Mouse (Mus musculus) liver, embryonic 14.5 days (tissue): ENCODE results near the gene Cacna1a. TPM values are rescaled to one million over a fixed set of nuclear protein-coding genes. Genes with fewer than 3 reads are reported as not detected.

Source experiments
- ATAC-seq: fragments of 200-750 bp; cut with Nextera tagmentation; 2 replicates; pipeline ENCODE4 v1.8.0; 2017; ENCODE audit warnings: moderate number of reproducible peaks, mild to moderate bottlenecking, moderate library complexity; ENCODE audit not compliant: insufficient read depth
- DNase-seq, 3 experiments: peaks; one replicate each; pipeline ENCODE4 v3.0.0-alpha.2; 2012 to 2013; ENCODE audit warnings: low read depth in 3 of 3, low spot score in 3 of 3
- H3K27ac ChIP-seq: fragments of 300-500 bp; sonication (generic); 2 replicates; pipeline ENCODE4 v1.5.1; 2014; ENCODE audit warnings: moderate library complexity, mild to moderate bottlenecking, control low read depth, inconsistent platforms
- H3K27me3 ChIP-seq: fragments of 300-500 bp; sonication (generic); 2 replicates; pipeline ENCODE4 v1.6.1; 2014; ENCODE audit warnings: mild to moderate bottlenecking, low read length, moderate library complexity; ENCODE audit not compliant: control insufficient read depth, insufficient read depth
- H3K36me3 ChIP-seq: fragments of 300-500 bp; sonication (generic); replicated peaks from 2 replicates; pipeline ENCODE4 v1.6.1; 2014; ENCODE audit warnings: low read depth; ENCODE audit not compliant: control insufficient read depth, insufficient read depth
- H3K4me1 ChIP-seq, 2 experiments: fragments of 200-500 bp in 1 of 2; fragments of 300-500 bp in 1 of 2; sonication (generic) in 1 of 2; replicated peaks; 2 replicates each; pipeline ENCODE4 v1.6.1; 2012 to 2014; ENCODE audit warnings: antibody characterized with exemption in 1 of 2, inconsistent platforms in 1 of 2, low read length in 1 of 2; ENCODE audit not compliant: control insufficient read depth in 2 of 2, insufficient read depth in 2 of 2
- H3K4me2 ChIP-seq: fragments of 300-500 bp; sonication (generic); 2 replicates; pipeline ENCODE4 v1.6.1; 2014; ENCODE audit warnings: low read depth, mild to moderate bottlenecking, control low read depth, moderate library complexity
- H3K4me3 ChIP-seq, 2 experiments: fragments of 200-500 bp in 1 of 2; fragments of 300-500 bp in 1 of 2; sonication (generic) in 1 of 2; 2 replicates each; pipeline ENCODE4 v1.5.1; 2012 to 2014; ENCODE audit warnings: low read depth in 2 of 2, low read length in 2 of 2, mild to moderate bottlenecking in 2 of 2, control low read depth in 1 of 2, inconsistent platforms in 1 of 2, moderate library complexity in 1 of 2; ENCODE audit not compliant: insufficient read depth in 1 of 2
- H3K9ac ChIP-seq: fragments of 300-500 bp; sonication (generic); replicated peaks from 2 replicates; pipeline ENCODE4 v1.6.1; 2014; ENCODE audit warnings: mild to moderate bottlenecking, control low read depth, moderate library complexity
- H3K9me3 ChIP-seq: fragments of 300-500 bp; sonication (generic); 2 replicates; pipeline ENCODE4 v1.6.1; 2016; ENCODE audit warnings: low read length, mixed read lengths; ENCODE audit not compliant: control insufficient read depth
- CTCF ChIP-seq: IDR thresholded peaks from 2 replicates; pipeline ENCODE4 v1.5.1; 2016; ENCODE audit warnings: antibody characterized with exemption, low read depth, control low read depth
- EP300 ChIP-seq: IDR thresholded peaks from 2 replicates; pipeline ENCODE4 v1.6.1; 2016; ENCODE audit warnings: antibody characterized with exemption, low read depth
- WGBS: fragments of 180-500 bp; shearing (Covaris S2); extraction: QIAGEN DNeasy Blood & Tissue Kit; methylation state at CpG from one replicate; pipeline ENCODE4 v1.1.7; 2014; ENCODE audit not compliant: insufficient replicate concordance; 5-methylcytosine and 5-hydroxymethylcytosine counted together
- polyA plus RNA-seq, 2 experiments: library from polyadenylated mRNA; depleted of rRNA in 1 of 2; stranded (reverse) in 1 of 2; unstranded in 1 of 2; fragments of >200 nt; fragmentation: Nextera tagmentation in 1 of 2; extraction: Ambion mirVana in 1 of 2; gene quantifications; 2 replicates each; pipeline versions ENCODE4 v1.2.1 to v1.2.3; 2012 to 2014

Cacna1a gene
- polyA plus RNA-seq, 2 experiments: 0.61 to 1.5 TPM

DNA sequence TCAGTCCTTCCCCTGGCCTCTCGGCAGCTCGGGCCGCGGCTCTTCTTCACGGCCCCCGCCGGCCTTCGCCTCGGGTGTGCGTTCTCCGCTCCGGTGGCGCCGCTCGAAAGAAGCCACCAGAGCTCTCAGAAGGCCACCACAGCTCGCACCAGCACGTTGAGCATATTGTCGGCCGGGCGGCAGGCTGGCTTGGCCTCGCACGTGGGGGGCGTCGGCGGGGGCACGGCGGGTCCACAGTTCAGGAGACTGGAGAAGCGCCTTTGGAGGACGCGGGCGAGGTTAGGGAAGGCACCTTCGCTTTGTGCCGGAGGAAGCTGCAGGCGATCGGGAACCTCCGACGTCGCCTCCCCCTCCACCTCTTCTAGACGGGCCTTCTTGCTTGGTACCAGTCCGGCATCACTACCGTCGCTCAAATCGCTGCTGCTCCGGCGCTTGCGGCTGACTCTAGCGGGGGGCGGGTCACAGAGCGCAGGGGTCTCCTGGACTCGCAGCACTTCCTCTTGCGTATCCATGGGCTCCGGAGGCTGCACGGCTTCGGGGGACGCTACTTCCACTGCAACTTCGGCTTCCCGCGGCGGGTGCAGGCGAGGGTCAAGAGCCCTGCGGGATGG lies 273.8 kb downstream of the Cacna1a start:
- Histone ChIP-seq H3K4me2 (peak overlapping the region; percentile 98), H3K27ac (peak overlapping the region; percentile 98), H3K27me3 (no peaks in the 10 kb centered on the region), H3K9me3 (no peaks in the 10 kb centered on the region), H3K9ac (peak overlapping the region; percentile 81), H3K36me3 (no peaks in the 10 kb centered on the region), H3K4me3 (peak overlapping the region; percentile 85 to 89), H3K4me1 (peaks cover 36 to 47% of the 10 kb centered on the region in 2 experiments)
- WGBS: under 1% methylated on average over 61 of the region's 61 CpGs
- DNase-seq (no peak), ATAC-seq (no peak)
- no peak for TF ChIP-seq CTCF
- TF ChIP-seq EP300: no peak

DNA sequence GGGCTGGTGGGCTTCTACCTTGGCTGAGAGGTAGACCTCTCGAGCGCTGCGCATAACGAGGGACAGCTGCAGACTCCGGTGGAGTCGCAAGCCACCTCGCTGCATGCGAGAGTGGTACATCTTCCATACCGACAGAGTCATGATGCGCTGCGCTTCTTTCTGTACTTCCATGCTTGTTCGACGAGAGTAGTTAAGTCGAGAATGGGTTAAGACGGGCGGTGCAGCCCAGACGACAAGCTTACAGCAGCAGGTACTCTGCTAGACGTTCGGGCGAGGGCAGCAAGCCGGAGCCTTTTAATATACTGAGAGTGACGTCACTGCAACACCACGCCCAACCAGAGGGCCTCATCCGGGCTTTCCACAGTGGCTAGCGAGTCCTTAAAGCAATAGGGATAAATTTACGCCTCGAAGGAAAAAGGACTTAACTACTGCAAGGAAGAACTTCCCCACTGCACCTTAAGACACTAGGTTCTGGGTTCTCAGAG lies 274.4 kb downstream of the Cacna1a start, which contains the start of gene Ier2:
Gene Ier2 (minus strand): TSS at position 272 of the 485 bp plus-strand sequence.
- peak within 1 kb of the TSS; percentile 85 to 89 for H3K4me3 ChIP-seq
- ATAC-seq (peak; percentile 67), DNase-seq (peak; percentile 89 to 92 (median 90))
- TF ChIP-seq CTCF: 0 out of 2 replicates have a peak, but pooled peaks have one; percentile 4
- TF ChIP-seq EP300: no peak
- H3K27me3 ChIP-seq: no peaks in the 10 kb centered on the region
- no peaks in the 10 kb centered on the region for H3K9me3 ChIP-seq
- H3K27ac ChIP-seq: peak within 1 kb of the TSS; percentile 98
- H3K4me2 ChIP-seq: peak within 1 kb of the TSS; percentile 98
- WGBS: under 1% methylated on average over 27 of the region's 27 CpGs
- H3K9ac ChIP-seq: peak within 1 kb of the TSS; percentile 81
- no peaks in the 10 kb centered on the region for H3K36me3 ChIP-seq
- peaks cover 30 to 42% of the 10 kb centered on the region in 2 experiments for H3K4me1 ChIP-seq

DNA sequence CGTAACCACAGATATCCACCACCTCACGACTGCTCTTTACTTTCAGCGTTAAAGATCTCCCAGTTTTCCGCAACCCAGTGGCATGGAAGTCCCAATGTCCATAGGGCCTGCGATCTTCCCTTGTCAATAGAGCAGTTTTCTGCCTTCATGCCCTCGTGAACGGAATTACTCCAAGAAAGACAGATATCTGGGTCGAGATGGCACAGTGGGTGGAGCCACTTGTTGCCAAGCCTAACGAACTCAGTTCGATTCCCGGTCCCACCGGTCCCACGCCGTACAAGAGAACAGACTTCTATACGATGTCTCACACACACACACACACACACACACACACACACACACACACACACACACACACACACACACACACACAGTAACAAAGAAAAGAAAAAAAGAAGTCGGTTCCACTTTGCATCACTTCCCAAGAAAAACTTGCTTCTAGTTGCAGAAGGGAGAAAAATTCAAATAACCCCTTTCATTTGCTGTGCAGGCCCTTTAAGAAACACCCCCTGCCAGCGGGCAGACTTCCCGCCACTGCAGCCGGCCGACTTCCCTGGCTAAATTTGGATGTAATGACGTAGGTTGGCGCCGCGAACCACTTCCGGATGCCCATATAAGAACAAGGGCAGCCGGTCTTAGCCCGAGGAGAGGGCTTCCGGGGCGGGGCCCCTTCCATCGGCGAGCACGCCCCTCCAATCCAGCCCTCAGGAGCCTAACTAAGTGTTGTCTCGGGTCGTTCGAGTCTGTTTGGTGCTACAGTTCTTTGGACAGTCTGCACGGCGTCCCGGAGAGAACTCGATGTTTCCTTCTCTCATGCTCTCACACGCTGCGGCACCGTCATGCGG lies 275.5 kb downstream of the Cacna1a start:
- TF ChIP-seq CTCF (no peak), EP300 (no peak)
- ATAC-seq: peak; percentile 77
- Histone ChIP-seq H3K36me3 (no peaks in the 10 kb centered on the region), H3K4me1 (peaks cover 26 to 37% of the 10 kb centered on the region in 2 experiments), H3K4me2 (peak overlapping the region; percentile 98), H3K9ac (peak overlapping the region; percentile 81), H3K27ac (peak overlapping the region; percentile 98), H3K4me3 (peak overlapping the region; percentile 85 to 97), H3K27me3 (no peaks in the 10 kb centered on the region), H3K9me3 (no peaks in the 10 kb centered on the region)
- 2% methylated on average over 43 of the region's 43 CpGs for WGBS
- DNase-seq: peak; percentile 93 to 97 (median 95)

DNA sequence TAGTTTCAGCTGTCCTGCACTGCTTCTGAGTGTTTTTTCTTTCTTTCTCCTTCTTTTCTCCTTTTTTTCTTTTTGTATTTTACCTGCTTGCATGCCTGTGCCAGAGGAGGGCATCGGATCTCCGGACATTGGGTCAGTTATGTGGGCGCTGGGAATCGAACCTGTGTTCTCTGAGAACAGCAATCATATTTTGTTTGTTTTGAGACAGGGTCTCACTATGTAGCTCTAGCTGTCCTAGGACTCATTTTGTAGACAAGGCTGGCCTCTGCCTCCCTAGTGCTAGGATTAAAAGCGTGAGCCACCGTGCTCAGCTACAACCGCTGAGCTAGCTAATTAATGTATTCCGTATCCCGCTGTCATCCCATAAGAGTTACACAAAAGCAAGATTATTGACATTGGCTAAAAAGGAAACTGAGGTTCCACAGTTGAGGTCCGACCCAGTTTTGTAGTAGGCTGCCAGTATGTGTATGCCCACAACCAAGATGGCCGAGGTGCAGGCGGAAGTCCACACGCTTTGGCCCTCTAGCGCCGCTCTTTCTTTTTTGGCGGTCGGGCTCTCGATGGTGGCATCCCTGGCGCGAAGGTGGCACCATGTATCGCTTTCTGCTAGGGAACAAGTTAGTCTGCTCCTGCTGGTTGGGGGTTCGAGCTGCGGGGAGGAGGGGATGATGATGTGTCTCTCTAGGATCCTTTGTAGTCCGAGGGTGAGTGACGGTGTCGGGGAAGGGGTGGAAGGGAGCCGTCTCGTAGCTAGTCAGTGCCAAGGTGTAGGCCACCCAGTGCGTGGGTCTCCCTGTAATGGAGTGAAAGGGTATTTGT lies 276.5 kb downstream of the Cacna1a start:
- no peaks in the 10 kb centered on the region for H3K27me3 ChIP-seq
- H3K4me3 ChIP-seq: peak overlapping the region; percentile 85 to 97
- H3K36me3 ChIP-seq: no peaks in the 10 kb centered on the region
- under 1% methylated on average over 29 of the region's 29 CpGs for WGBS
- H3K9me3 ChIP-seq: no peaks in the 10 kb centered on the region
- DNase-seq (peak in 2 of 3 experiments; percentile 68 to 79), ATAC-seq (peak; percentile 43)
- H3K9ac ChIP-seq: peak overlapping the region; percentile 81
- peak overlapping the region; percentile 98 for H3K27ac ChIP-seq
- H3K4me1 ChIP-seq: peaks cover 26 to 30% of the 10 kb centered on the region in 2 experiments
- H3K4me2 ChIP-seq: peak overlapping the region; percentile 98
- TF ChIP-seq CTCF (peak; percentile 81), EP300 (peak; percentile 18; the same call in 1 of the 2 replicates)
